Mouse (Mus musculus) embryonic facial prominence, embryonic 10.5 days (tissue): Measurements from ENCODE around the gene Gaa. TPM values are rescaled to one million over a fixed set of nuclear protein-coding genes. Genes with fewer than 3 reads are reported as not detected.

Source experiments
- DNase-seq: peaks from one replicate; pipeline ENCODE4 v3.0.0-alpha.2; 2017; ENCODE audit warnings: low spot score
- H3K27ac ChIP-seq: fragments of 300-500 bp; sonication (generic); replicated peaks from 2 replicates; pipeline ENCODE4 v1.5.1; 2016; ENCODE audit warnings: mild to moderate bottlenecking
- H3K27me3 ChIP-seq: fragments of 300-500 bp; sonication (generic); replicated peaks from 2 replicates; pipeline ENCODE4 v1.6.1; 2016; ENCODE audit warnings: low read depth, mild to moderate bottlenecking; ENCODE audit not compliant: poor library complexity, severe bottlenecking
- H3K36me3 ChIP-seq: fragments of 300-500 bp; sonication (generic); replicated peaks from 2 replicates; pipeline ENCODE4 v1.6.1; 2016; ENCODE audit warnings: mild to moderate bottlenecking, moderate library complexity
- H3K4me1 ChIP-seq: fragments of 300-500 bp; sonication (generic); 2 replicates; pipeline ENCODE4 v1.6.1; 2016
- H3K4me3 ChIP-seq: fragments of 300-500 bp; sonication (generic); 2 replicates; pipeline ENCODE4 v1.5.1; 2016; ENCODE audit warnings: mild to moderate bottlenecking, moderate library complexity
- H3K9me3 ChIP-seq: fragments of 300-500 bp; sonication (generic); 2 replicates; pipeline ENCODE4 v1.6.1; 2016; ENCODE audit warnings: mild to moderate bottlenecking
- WGBS: fragments of 180-500 bp; shearing (Covaris S2); methylation state at CpG from one replicate; pipeline ENCODE4 v1.1.7; 2016; 5-methylcytosine and 5-hydroxymethylcytosine counted together
- polyA plus RNA-seq: library from polyadenylated mRNA; unstranded; fragments of >200 nt; fragmentation: Nextera tagmentation; extraction: Ambion mirVana; gene quantifications from 2 replicates; pipeline ENCODE4 v1.2.1, GENCODE M21; 2016

The Gaa gene
- polyA plus RNA-seq, 1 experiment from 2014 or later: 30.8 TPM

GRCm38 (mm10) chr11:119322521-119322920, 54.8 kb downstream of the Gaa start:
- H3K9me3 ChIP-seq: peaks cover 6% of the 10 kb centered on the region; the same call in 1 of the 2 replicates
- H3K4me3 ChIP-seq: no peak overlapping the region
- DNase-seq: no peak
- 79% methylated on average over 13 of the region's 13 CpGs for WGBS
- H3K36me3 ChIP-seq: no peaks in the 10 kb centered on the region
- H3K27ac ChIP-seq: no peak overlapping the region
- H3K4me1 ChIP-seq: no peaks in the 10 kb centered on the region
- peaks cover 2% of the 10 kb centered on the region; the same call in 1 of the 2 replicates for H3K27me3 ChIP-seq

- H3K27me3 ChIP-seq: peaks cover 11% of the 10 kb centered on the region
- 70% methylated on average over 1 of the region's 1 CpGs for WGBS
Measured at GRCm38 (mm10) chr11:119325068-119325467, 57.4 kb downstream of the Gaa start.

GRCm38 (mm10) chr11:119330592-119330991, 62.9 kb downstream of the Gaa start:
- no peak for DNase-seq
- Histone ChIP-seq H3K27ac (no peak overlapping the region), H3K4me3 (no peak overlapping the region), H3K27me3 (peaks cover 37% of the 10 kb centered on the region), H3K4me1 (peaks cover 13% of the 10 kb centered on the region), H3K9me3 (no peaks in the 10 kb centered on the region), H3K36me3 (no peaks in the 10 kb centered on the region)
- 59% methylated on average over 4 of the region's 4 CpGs for WGBS

More at GRCm38 (mm10) chr11:119325068-119325467, 57.4 kb downstream of the Gaa start:
- no peak for DNase-seq
- Histone ChIP-seq H3K27ac (no peak overlapping the region), H3K36me3 (no peaks in the 10 kb centered on the region), H3K9me3 (peaks cover 6% of the 10 kb centered on the region; the same call in 1 of the 2 replicates), H3K4me1 (no peaks in the 10 kb centered on the region), H3K4me3 (no peak overlapping the region)

- WGBS: 47% methylated on average over 3 of the region's 3 CpGs
- H3K4me3 ChIP-seq: no peak overlapping the region
- H3K9me3 ChIP-seq: no peaks in the 10 kb centered on the region
- no peak overlapping the region for H3K27ac ChIP-seq
- H3K4me1 ChIP-seq: peaks cover 13% of the 10 kb centered on the region
- peaks cover 37% of the 10 kb centered on the region for H3K27me3 ChIP-seq
- no peaks in the 10 kb centered on the region for H3K36me3 ChIP-seq
- no peak for DNase-seq
Measured at GRCm38 (mm10) chr11:119331970-119332369, 64.3 kb downstream of the Gaa start.

Other genes with a start within 250 kb of the Gaa start
- 150 and 152 TPM in 2 replicates for gene Cbx2, start 244.9 kb upstream of the Gaa start, polyA plus RNA-seq
- gene Cbx8, start 226.9 kb upstream of the Gaa start, polyA plus RNA-seq: 11.6 and 12.4 TPM in 2 replicates
- gene Cbx4, start 181.7 kb upstream of the Gaa start, polyA plus RNA-seq: 4.7 and 5.2 TPM in 2 replicates
- 25.3 and 25.5 TPM in 2 replicates for gene Tbc1d16, start 39.4 kb upstream of the Gaa start, polyA plus RNA-seq
- gene Ccdc40, start 39.3 kb upstream of the Gaa start, polyA plus RNA-seq: 16.4 and 19.5 TPM in 2 replicates
- gene Eif4a3, start 32.2 kb downstream of the Gaa start, polyA plus RNA-seq: 465 and 504 TPM in 2 replicates
- gene Card14, start 39.9 kb downstream of the Gaa start, polyA plus RNA-seq: 0.05 TPM in 1 of 2 replicates, not detected in the other
- gene Sgsh, start 87.6 kb downstream of the Gaa start, polyA plus RNA-seq: 5.4 and 5.5 TPM in 2 replicates
- 7.6 and 8.2 TPM in 2 replicates for gene Slc26a11, start 87.7 kb downstream of the Gaa start, polyA plus RNA-seq
- gene Rnf213, start 125.2 kb downstream of the Gaa start, polyA plus RNA-seq: 1.4 TPM in 2 replicates
- gene Endov, start 223.5 kb downstream of the Gaa start, polyA plus RNA-seq: 21.1 and 21.2 TPM in 2 replicates